Mouse (Mus musculus): Measurements from ENCODE around the gene Rfxap.

GRCm38 (mm10) chr3:54755145-54756041 lies 52.2 kb downstream of the Rfxap start, which contains the start of gene Smad9:
- TF ChIP-seq POLR2AphosphoS5 (IDR thresholded peaks at IDR 0.05; ENCODE audit: borderline replicate concordance, low read depth, low read length) (no peak), E2F4 (IDR thresholded peaks at IDR 0.05; ENCODE audit: borderline replicate concordance, low read depth, low read length) (no peak), ZMIZ1 (IDR thresholded peaks at IDR 0.05; ENCODE audit: low read depth, low read length) (no peak), CTCF (IDR thresholded peaks at IDR 0.05 in 2 of 3, conservative IDR thresholded peaks at IDR 0.05 in 1 of 3; ENCODE audit: control insufficient read depth in 1 of 3, insufficient read depth in 1 of 3, low read depth in 2 of 3, low read length in 3 of 3, poor library complexity in 1 of 3, severe bottlenecking in 1 of 3) (no peak), POLR2A (IDR thresholded peaks at IDR 0.05; ENCODE audit: control insufficient read depth in 1 of 2, insufficient read depth in 1 of 2, low read depth in 1 of 2, low read length in 2 of 2, poor library complexity in 1 of 2) (no peak), USF1 (IDR thresholded peaks at IDR 0.05; ENCODE audit: low read depth, low read length) (no peak), EP300 (IDR thresholded peaks at IDR 0.05; ENCODE audit: low read depth in 1 of 2, low read length in 2 of 2) (no peak), MAX (IDR thresholded peaks at IDR 0.05; ENCODE audit: low read length) (no peak), NELFE (IDR thresholded peaks at IDR 0.05; ENCODE audit: low read depth, low read length) (no peak), ZNF384 (IDR thresholded peaks at IDR 0.05; ENCODE audit: low read depth, low read length) (no peak), NRF1 (IDR thresholded peaks at IDR 0.05; ENCODE audit: insufficient read depth, low read depth, low read length, poor library complexity, severe bottlenecking) (no peak)
